Mouse (Mus musculus): ENCODE measurements around the gene Sacs. TPM values are rescaled to one million over a fixed set of nuclear protein-coding genes. Genes with fewer than 3 reads are reported as not detected.
A peak's percentile ranks its signal among the peaks of the same experiment; 100 is the strongest.

Sacs gene
- total and polyA plus RNA-seq, 2 experiments from 2014 or later = 2.8 to 29.5 TPM

DNA sequence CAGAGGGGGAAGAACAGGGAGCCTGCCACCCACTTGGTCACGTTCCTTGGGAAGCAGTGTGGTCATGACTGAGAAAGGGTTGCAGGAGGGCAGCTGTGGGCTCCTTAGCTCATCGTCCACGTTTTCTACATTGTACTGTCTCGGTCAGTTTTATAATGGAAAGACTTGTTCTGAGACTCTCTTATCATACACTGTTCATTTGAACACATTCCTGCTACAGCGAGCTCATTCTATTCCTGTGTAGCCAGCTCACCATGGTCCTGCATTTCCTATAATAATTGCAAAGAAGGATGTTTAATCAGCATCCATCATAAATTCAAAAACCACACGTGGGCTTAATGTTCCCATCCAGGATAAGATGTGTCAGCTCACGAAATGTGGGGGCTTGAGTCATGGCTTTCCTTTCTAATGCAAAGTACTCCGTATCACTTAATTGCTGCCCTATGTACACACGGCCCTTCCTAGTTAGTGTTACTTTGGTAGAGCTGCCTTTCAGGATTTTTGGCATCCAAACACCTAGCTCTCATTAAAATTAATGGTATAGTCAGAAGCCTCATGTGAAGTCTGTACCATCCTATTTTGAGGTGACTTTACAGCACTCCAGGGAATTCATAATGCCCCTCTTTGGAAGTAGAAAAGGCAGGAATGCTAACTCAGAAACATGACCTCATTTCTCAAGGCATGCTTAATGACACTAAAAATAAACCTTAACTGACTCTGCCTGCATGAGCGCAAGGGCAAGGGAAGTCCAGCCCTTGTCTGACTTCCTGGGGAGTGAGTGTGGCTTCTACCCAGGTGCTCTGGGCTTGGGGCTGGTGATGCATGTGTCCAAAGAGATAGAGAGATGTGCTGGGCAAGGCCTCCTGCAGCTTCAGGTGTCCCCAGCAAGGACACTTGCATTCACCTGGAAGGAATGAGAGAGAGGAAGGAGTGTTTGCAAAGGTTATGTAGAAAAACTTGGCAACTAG, 23.4 kb downstream of the Sacs start:
- peaks cover 27% of the 10 kb centered on the region for H3K4me1 ChIP-seq (ENCODE audit: control insufficient read depth, insufficient read depth)
- H3K36me3 ChIP-seq (replicated peaks; ENCODE audit: control insufficient read depth, insufficient read depth, low read length) = no peaks in the 10 kb centered on the region
- no peak overlapping the region for H3K4me3 ChIP-seq (ENCODE audit: low read depth, low read length)
- peak; percentile 91 for DNase-seq (ENCODE audit: low spot score)
- TF ChIP-seq CTCF (IDR thresholded peaks at IDR 0.05; ENCODE audit: low read depth) (no peak), EP300 (IDR thresholded peaks at IDR 0.05; ENCODE audit: low read depth) (peak; percentile 44; the same call in 1 of the 2 replicates)
- H3K4me2 ChIP-seq (ENCODE audit: low read depth, low read length) = no peak overlapping the region
- ATAC-seq (ENCODE audit: insufficient read depth, low read depth) = peak; percentile 90
- H3K9ac ChIP-seq (replicated peaks; ENCODE audit: low read depth, low read length) = 0 out of 2 replicates have a peak overlapping the region, but pooled peaks have one; percentile 34
- H3K27ac ChIP-seq (ENCODE audit: low read depth) = peak overlapping the region; percentile 97
- 14% methylated on average over 10 of the region's 10 CpGs for WGBS
- no peaks in the 10 kb centered on the region for H3K9me3 ChIP-seq (replicated peaks; ENCODE audit: control insufficient read depth, low read length)
- no peaks in the 10 kb centered on the region for H3K27me3 ChIP-seq (ENCODE audit: control insufficient read depth, insufficient read depth, low read length)

DNA sequence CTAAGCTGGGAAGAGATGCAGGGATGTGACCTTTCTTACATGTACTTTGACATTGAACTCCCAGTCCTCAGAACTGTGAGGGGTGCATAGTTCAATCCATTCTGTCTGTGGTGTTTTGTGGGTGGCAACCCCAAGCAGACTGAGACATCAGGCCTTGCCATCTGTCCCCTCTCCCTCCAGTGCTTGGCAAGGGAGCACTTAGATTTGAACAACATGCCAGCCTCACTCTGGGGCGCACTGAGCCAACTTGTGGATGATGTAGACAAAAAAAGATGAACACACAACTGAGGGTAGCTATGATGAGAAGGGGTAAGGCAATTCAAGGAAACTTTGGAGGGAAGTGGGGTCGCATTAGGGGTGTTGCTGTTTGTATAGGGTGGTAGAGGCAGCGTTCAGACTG, 26.2 kb downstream of the Sacs start:
- no peak for ATAC-seq (ENCODE audit: insufficient read depth, low read depth)
- 90% methylated on average over 3 of the region's 3 CpGs for WGBS
- H3K27ac ChIP-seq (ENCODE audit: low read depth) = no peak overlapping the region
- H3K27me3 ChIP-seq (ENCODE audit: control insufficient read depth, insufficient read depth, low read length) = no peaks in the 10 kb centered on the region
- no peaks in the 10 kb centered on the region for H3K36me3 ChIP-seq (replicated peaks; ENCODE audit: control insufficient read depth, insufficient read depth, low read length)
- no peaks in the 10 kb centered on the region for H3K9me3 ChIP-seq (replicated peaks; ENCODE audit: control insufficient read depth, low read length)
- no peak for DNase-seq (ENCODE audit: low spot score)
- TF ChIP-seq CTCF (IDR thresholded peaks at IDR 0.05; ENCODE audit: low read depth) (no peak), EP300 (IDR thresholded peaks at IDR 0.05; ENCODE audit: low read depth) (no peak)
- no peak overlapping the region for H3K4me3 ChIP-seq (ENCODE audit: low read depth, low read length)
- no peak overlapping the region for H3K4me2 ChIP-seq (ENCODE audit: low read depth, low read length)
- H3K9ac ChIP-seq (replicated peaks; ENCODE audit: low read depth, low read length) = no peak overlapping the region
- peaks cover 23% of the 10 kb centered on the region for H3K4me1 ChIP-seq (ENCODE audit: control insufficient read depth, insufficient read depth)

DNA sequence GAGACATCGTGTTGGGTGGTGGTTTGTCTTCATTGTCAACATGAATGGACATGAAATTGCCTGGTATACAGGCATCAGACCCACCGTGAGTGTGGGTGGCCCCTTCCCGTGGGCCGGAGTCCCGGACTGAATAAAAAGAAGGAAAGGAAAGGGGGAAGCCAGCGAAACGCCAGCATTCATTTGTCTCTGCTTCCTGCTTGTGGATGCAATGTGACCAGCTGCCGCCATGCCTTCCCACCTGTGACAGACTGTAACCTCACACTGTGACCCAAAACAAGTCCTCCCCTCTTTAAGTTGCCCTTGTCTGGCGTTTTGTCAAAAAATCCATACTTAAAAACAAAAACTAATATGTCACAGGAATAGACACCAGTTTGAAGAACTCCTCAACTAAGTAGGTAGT, 27.7 kb downstream of the Sacs start:
- Histone ChIP-seq H3K36me3 (replicated peaks; ENCODE audit: control insufficient read depth, insufficient read depth, low read length) (no peaks in the 10 kb centered on the region), H3K9ac (replicated peaks; ENCODE audit: low read depth, low read length) (no peak overlapping the region), H3K27ac (ENCODE audit: low read depth) (no peak overlapping the region), H3K4me1 (ENCODE audit: control insufficient read depth, insufficient read depth) (peaks cover 20% of the 10 kb centered on the region), H3K4me2 (ENCODE audit: low read depth, low read length) (no peak overlapping the region), H3K4me3 (ENCODE audit: low read depth, low read length) (no peak overlapping the region), H3K27me3 (ENCODE audit: control insufficient read depth, insufficient read depth, low read length) (no peaks in the 10 kb centered on the region), H3K9me3 (replicated peaks; ENCODE audit: control insufficient read depth, low read length) (no peaks in the 10 kb centered on the region)
- TF ChIP-seq CTCF (IDR thresholded peaks at IDR 0.05; ENCODE audit: low read depth) (no peak), EP300 (IDR thresholded peaks at IDR 0.05; ENCODE audit: low read depth) (no peak)
- ATAC-seq (ENCODE audit: insufficient read depth, low read depth) (no peak), DNase-seq (ENCODE audit: low spot score) (no peak)
- WGBS = 82% methylated on average over 9 of the region's 9 CpGs

DNA sequence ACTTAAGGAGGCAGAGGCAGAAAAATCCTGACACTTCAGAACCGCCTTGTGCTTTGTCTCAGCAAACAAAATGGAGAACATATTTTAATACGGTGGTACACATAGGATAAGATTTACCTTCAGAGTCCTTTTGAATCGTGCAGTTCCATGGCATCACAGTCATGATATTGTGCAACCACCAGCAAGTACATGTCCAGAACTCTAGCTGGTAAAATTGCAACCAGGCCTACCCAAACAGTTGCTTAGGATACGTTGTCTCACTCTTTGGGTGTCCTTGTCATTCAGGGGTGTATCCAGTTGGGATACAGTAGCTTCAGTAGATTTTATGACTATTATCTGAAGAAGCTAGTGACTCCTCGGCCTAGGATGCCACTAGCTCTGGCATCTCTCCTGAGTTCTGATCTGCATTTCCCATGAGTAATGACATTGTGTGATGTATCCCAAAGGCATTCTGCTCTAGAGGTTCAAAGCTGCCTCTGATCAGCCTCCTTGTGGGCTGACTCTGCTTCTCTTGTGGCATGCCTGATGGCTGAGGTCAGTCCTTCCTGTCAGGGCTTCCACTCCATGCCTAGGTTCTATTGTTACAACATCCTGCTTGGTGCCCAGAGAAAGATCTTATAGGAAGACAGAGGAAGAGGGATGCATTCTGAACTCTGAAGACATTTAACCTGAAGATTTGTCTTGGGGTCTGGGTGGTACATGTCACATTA, 33.2 kb downstream of the Sacs start:
- 0 out of 2 replicates have a peak overlapping the region, but pooled peaks have one; percentile 97 for H3K27ac ChIP-seq (ENCODE audit: low read depth)
- no peak for TF ChIP-seq CTCF (IDR thresholded peaks at IDR 0.05; ENCODE audit: low read depth)
- TF ChIP-seq EP300 (IDR thresholded peaks at IDR 0.05; ENCODE audit: low read depth) = no peak
- H3K9ac ChIP-seq (replicated peaks; ENCODE audit: low read depth, low read length) = no peak overlapping the region
- ATAC-seq (ENCODE audit: insufficient read depth, low read depth) (no peak), DNase-seq (ENCODE audit: low spot score) (no peak)
- peaks cover 12% of the 10 kb centered on the region for H3K4me1 ChIP-seq (ENCODE audit: control insufficient read depth, insufficient read depth)
- no peaks in the 10 kb centered on the region for H3K27me3 ChIP-seq (ENCODE audit: control insufficient read depth, insufficient read depth, low read length)
- no peaks in the 10 kb centered on the region for H3K36me3 ChIP-seq (replicated peaks; ENCODE audit: control insufficient read depth, insufficient read depth, low read length)
- no peaks in the 10 kb centered on the region for H3K9me3 ChIP-seq (replicated peaks; ENCODE audit: control insufficient read depth, low read length)
- H3K4me2 ChIP-seq (ENCODE audit: low read depth, low read length) = no peak overlapping the region
- 74% methylated on average over 5 of the region's 5 CpGs for WGBS
- H3K4me3 ChIP-seq (ENCODE audit: low read depth, low read length) = no peak overlapping the region

DNA sequence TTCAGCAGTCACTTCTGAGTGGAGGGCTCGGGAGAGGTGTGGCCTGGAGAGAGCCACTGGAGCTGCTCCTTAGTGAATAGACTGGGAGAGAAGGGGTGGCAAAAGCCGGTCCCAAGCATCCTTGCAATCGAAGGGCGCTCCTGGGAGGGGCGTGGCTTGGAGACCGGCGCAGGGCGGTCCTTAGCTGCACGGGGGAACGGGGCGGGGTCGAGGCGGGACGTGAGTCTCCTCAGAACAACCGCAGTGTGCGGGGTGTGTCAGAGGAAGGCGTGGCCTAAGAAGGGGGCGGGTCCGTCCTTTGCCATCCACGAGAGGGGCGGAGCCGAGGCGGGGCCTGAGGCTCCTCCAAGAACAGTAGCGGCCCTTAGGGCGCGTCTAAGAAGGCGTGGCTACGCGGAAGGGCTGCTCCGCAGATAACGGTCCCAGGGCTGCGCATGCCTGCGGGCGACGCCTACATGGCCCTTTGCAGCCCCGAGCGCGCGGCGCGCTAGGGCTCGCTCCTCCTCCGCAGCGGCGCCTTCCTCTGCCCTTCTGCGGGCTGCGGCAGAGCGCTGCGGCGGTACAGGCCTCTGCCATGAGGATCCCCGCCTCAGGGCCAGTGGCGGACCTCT, 34.4 kb downstream of the Sacs start:
- DNase-seq (ENCODE audit: low spot score) (peak; percentile 97), ATAC-seq (ENCODE audit: insufficient read depth, low read depth) (peak; percentile 96)
- Histone ChIP-seq H3K4me2 (ENCODE audit: low read depth, low read length) (peak overlapping the region; percentile 88), H3K9ac (replicated peaks; ENCODE audit: low read depth, low read length) (peak overlapping the region; percentile 82), H3K4me1 (ENCODE audit: control insufficient read depth, insufficient read depth) (peaks cover 12% of the 10 kb centered on the region), H3K36me3 (replicated peaks; ENCODE audit: control insufficient read depth, insufficient read depth, low read length) (no peaks in the 10 kb centered on the region), H3K27ac (ENCODE audit: low read depth) (peak overlapping the region; percentile 97), H3K27me3 (ENCODE audit: control insufficient read depth, insufficient read depth, low read length) (no peaks in the 10 kb centered on the region), H3K9me3 (replicated peaks; ENCODE audit: control insufficient read depth, low read length) (no peaks in the 10 kb centered on the region), H3K4me3 (ENCODE audit: low read depth, low read length) (peak overlapping the region; percentile 96)
- TF ChIP-seq CTCF (IDR thresholded peaks at IDR 0.05; ENCODE audit: low read depth) (no peak), EP300 (IDR thresholded peaks at IDR 0.05; ENCODE audit: low read depth) (no peak; the same call in 1 of the 2 replicates)
- under 1% methylated on average over 44 of the region's 52 CpGs for WGBS
